Mouse (Mus musculus): ENCODE measurements at regions not wholly inside any gene's neighbourhood (a gene's known extent, or its start where the extent isn't known, plus 50 kb on each side); places are given as distances from the start of the nearest gene placed in this dataset.

- DNase-seq (ENCODE audit: low spot score in 2 of 2), result no peak
Observed at GRCm38 (mm10) chr19:22047657-22048056, 91.2 kb upstream of the Trpm3 start.

GRCm38 (mm10) chr19:22066302-22066701, 72.5 kb upstream of the Trpm3 start:
- no peak for DNase-seq (ENCODE audit: low spot score in 2 of 2)

DNA sequence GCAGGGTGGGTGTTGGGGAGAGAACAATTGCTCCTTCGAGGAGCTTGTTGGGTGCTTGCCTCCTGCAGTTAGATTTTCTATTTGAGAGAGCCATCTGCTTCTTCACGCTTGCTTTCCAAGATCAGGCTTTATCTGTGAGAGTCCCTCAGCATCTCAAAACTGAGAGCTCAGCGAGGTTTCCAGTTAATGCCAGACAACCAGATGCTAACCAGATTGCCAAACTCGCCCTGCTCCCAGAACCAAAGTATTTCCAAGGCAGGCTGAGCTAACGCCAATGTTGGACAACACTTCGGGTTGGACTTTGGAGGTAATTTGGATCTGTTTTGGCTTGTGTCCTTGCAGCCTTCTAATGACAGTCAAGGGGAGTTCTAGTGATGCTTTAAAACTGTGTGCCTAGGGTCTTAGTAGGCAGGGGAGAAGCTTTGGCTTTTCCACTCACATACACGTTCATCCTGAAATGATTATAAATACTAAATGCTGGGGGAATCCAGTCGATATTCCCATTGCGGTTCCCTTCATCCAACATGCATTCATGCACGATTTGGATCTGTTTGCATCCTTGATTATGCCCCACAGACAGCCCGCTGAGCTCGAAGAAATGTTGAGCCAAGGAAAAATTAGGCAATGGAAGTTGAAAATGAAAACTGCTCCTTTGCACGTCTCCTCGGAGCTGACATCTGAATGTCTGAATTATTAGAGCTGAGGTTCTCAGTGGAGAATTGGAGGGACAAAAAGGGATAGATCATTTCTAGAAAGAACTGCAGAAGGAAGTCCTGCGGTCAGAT, 68.4 kb upstream of the Trpm3 start:
- DNase-seq (ENCODE audit: low spot score in 2 of 2), result no peak

DNA sequence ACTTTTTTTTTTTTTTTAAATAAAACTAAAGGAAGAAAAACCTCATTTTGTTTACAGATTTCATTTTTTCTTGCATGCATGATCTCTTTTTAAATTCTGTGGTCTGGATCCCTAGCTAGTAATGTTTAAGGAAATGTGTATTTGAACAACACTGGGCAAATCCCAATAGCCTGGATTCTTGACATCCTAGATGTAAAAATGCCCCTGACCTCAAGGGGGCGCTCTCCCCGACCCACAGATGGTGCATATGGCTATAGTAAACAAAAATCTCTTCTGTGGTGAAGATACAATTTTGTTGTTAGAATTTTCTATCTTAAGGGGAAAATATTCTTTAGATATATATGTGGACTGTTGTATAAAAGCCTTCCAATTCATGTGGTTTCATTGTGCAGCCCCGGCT, 67.1 kb upstream of the Trpm3 start:
- no peak for DNase-seq (ENCODE audit: low spot score in 2 of 2)

DNA sequence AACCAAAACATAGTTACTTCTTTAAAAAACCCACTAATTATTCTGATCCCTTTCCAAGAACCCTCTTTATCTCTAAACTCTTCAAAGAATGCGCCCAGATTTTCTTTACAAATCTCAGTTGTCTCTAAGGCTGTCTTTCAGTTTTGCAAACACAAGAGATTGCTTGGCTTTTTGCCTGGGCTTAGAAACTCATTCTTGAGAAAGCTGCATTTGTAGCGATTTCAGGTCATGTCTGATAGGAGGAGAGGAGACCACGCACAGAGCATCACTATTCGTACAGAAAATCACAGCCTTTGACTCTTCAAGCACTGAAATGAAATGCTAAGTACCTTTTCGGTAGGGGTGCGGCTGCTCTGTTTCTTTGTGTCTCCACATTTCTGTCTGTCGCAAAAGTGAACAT, 64.8 kb upstream of the Trpm3 start:
- no peak for DNase-seq (ENCODE audit: low spot score in 2 of 2)

GRCm38 (mm10) chr19:22081448-22081847, 57.4 kb upstream of the Trpm3 start:
- no peak for DNase-seq (ENCODE audit: low spot score in 2 of 2)
